Mouse (Mus musculus) heart, adult 2 months (tissue): Measurements from ENCODE around the gene Olfr961.

Source experiments
- CTCF ChIP-seq: fragments of 200-600 bp; IDR thresholded peaks from 2 replicates; pipeline ENCODE4 v1.8.1; 2022; ENCODE audit warnings: antibody characterized with exemption, mild to moderate bottlenecking, moderate library complexity
- EP300 ChIP-seq: fragments of 200-500 bp; IDR thresholded peaks from 2 replicates; pipeline ENCODE4 v1.6.1; 2011; ENCODE audit warnings: low read depth, low read length, control low read depth; ENCODE audit not compliant: insufficient read depth
- POLR2A ChIP-seq: fragments of 200-500 bp; IDR thresholded peaks from 2 replicates; pipeline ENCODE4 v1.6.1; 2011; ENCODE audit warnings: mild to moderate bottlenecking, low read depth, low read length, control low read depth; ENCODE audit not compliant: insufficient read depth

GRCm38 (mm10) chr9:39629069-39629468 lies 15.8 kb upstream of the Olfr961 start:
- TF ChIP-seq POLR2A (no peak), CTCF (no peak), EP300 (no peak)
